ENCODE assay signal across 13 mouse cellular contexts in genomic region chr12:102602255-102603041, GRCm38 (mm10). TPM values are rescaled to one million over a fixed set of nuclear protein-coding genes. Genes with fewer than 3 reads are reported as not detected.
DNase-seq lines count a peak whose midpoint lies in the region; ATAC-seq and TF ChIP-seq lines count a peak whose summit lies in the region.
"Had no signal": no experiment of that assay in that cellular context is flagged by ENCODE, and none has a peak within 500 bp of the region (broad histone marks: within the 10 kb centered on the region; RNA-seq: fewer than 3 reads in every experiment).

No protein-coding gene starts in this region.

- peak overlapping the region; percentile 39; the same call in 1 of the 2 replicates for H3K27ac ChIP-seq in kidney, embryonic 15.5 days
- H3K27ac ChIP-seq in embryonic facial prominence, embryonic 10.5 days (replicated peaks): peak overlapping the region; percentile 80
- peak overlapping the region; percentile 49 for H3K27ac ChIP-seq in embryonic facial prominence, embryonic 14.5 days (replicated peaks; ENCODE audit: low read depth, low read length)
- peak overlapping the region; percentile 65 for H3K27ac ChIP-seq in intestine, postnatal 0 days (ENCODE audit: low read depth, low read length)
- no peak overlapping the region for H3K27ac ChIP-seq in left cerebral cortex, adult 2 months
- no peak overlapping the region for H3K27ac ChIP-seq in gastrocnemius, adult 2 months

- ATAC-seq in kidney, embryonic 15.5 days (replicated peaks; ENCODE audit: low FRiP score): no peak
- peak; percentile 30; the same call in 1 of the 2 replicates for ATAC-seq in embryonic facial prominence, embryonic 14.5 days (ENCODE audit: low read depth)
- no peak for ATAC-seq in intestine, postnatal 0 days

- DNase-seq in kidney, adult 8-10 months: no peak
- no peak for DNase-seq in embryonic facial prominence, embryonic 10.5 days (ENCODE audit: low spot score)
- peak; percentile 40 for DNase-seq in embryonic facial prominence, embryonic 14.5 days (ENCODE audit: low spot score)
- DNase-seq in left cerebral cortex, adult 2 months (ENCODE audit: extremely low spot score in 1 of 2, low spot score in 2 of 2): no peak
- no peak for DNase-seq in gastrocnemius, adult 2 months
- DNase-seq: adrenal gland, postnatal 14 days; kidney, adult 11 months; liver had no signal

- no peak overlapping the region for H3K4me3 ChIP-seq in kidney, embryonic 15.5 days (replicated peaks)
- no peak overlapping the region for H3K4me3 ChIP-seq in embryonic facial prominence, embryonic 10.5 days
- H3K4me3 ChIP-seq in embryonic facial prominence, embryonic 14.5 days (ENCODE audit: low read depth, low read length): no peak overlapping the region
- H3K4me3 ChIP-seq in intestine, postnatal 0 days (ENCODE audit: low read depth, low read length): no peak overlapping the region
- H3K4me3 ChIP-seq in left cerebral cortex, adult 2 months: no peak overlapping the region
- H3K4me3 ChIP-seq in gastrocnemius, adult 2 months: no peak overlapping the region

- 70% methylated on average over 9 of the region's 9 CpGs for WGBS in kidney, embryonic 15.5 days
- 71% methylated on average over 9 of the region's 9 CpGs for WGBS in embryonic facial prominence, embryonic 10.5 days
- 67% methylated on average over 9 of the region's 9 CpGs for WGBS in embryonic facial prominence, embryonic 14.5 days
- WGBS in intestine, postnatal 0 days: 56% methylated on average over 9 of the region's 9 CpGs

- intact Hi-C loops in left cerebral cortex, adult 2 months (cut with DNase I): no loop called here
- intact Hi-C loops in gastrocnemius, adult 2 months (cut with DNase I): no loop called here

- H3K36me3 ChIP-seq in kidney, embryonic 15.5 days: 0 out of 2 replicates have a peak, but pooled peaks cover 9% of the 10 kb centered on the region
- peaks cover 13% of the 10 kb centered on the region for H3K36me3 ChIP-seq in embryonic facial prominence, embryonic 10.5 days (replicated peaks)
- peaks cover 3% of the 10 kb centered on the region; the same call in 1 of the 2 replicates for H3K36me3 ChIP-seq in embryonic facial prominence, embryonic 14.5 days (ENCODE audit: control insufficient read depth, insufficient read depth, low read length)
- peaks cover 29% of the 10 kb centered on the region for H3K36me3 ChIP-seq in intestine, postnatal 0 days (ENCODE audit: control insufficient read depth, insufficient read depth)

- H3K9me3 ChIP-seq in kidney, embryonic 15.5 days (replicated peaks): no peaks in the 10 kb centered on the region
- peaks cover 10% of the 10 kb centered on the region for H3K9me3 ChIP-seq in embryonic facial prominence, embryonic 10.5 days
- H3K9me3 ChIP-seq in embryonic facial prominence, embryonic 14.5 days (ENCODE audit: control insufficient read depth, low read length): peaks cover 7% of the 10 kb centered on the region
- H3K9me3 ChIP-seq in intestine, postnatal 0 days (ENCODE audit: control insufficient read depth): no peaks in the 10 kb centered on the region

- H3K4me2 ChIP-seq in kidney, embryonic 15.5 days: no peak overlapping the region
- no peak overlapping the region for H3K4me2 ChIP-seq in embryonic facial prominence, embryonic 14.5 days (ENCODE audit: low read depth, low read length)
- no peak overlapping the region for H3K4me2 ChIP-seq in intestine, postnatal 0 days (replicated peaks; ENCODE audit: low read depth)

- peaks cover 45% of the 10 kb centered on the region for H3K4me1 ChIP-seq in kidney, embryonic 15.5 days
- H3K4me1 ChIP-seq in embryonic facial prominence, embryonic 10.5 days: peaks cover 44% of the 10 kb centered on the region
- H3K4me1 ChIP-seq in embryonic facial prominence, embryonic 14.5 days (ENCODE audit: control insufficient read depth, insufficient read depth, low read length): peaks cover 32% of the 10 kb centered on the region
- peaks cover 16% of the 10 kb centered on the region; the same call in 1 of the 2 replicates for H3K4me1 ChIP-seq in intestine, postnatal 0 days (replicated peaks; ENCODE audit: control insufficient read depth, insufficient read depth, low read length)

- H3K9ac ChIP-seq in kidney, embryonic 15.5 days: no peak overlapping the region
- no peak overlapping the region for H3K9ac ChIP-seq in embryonic facial prominence, embryonic 14.5 days (ENCODE audit: low read depth, low read length)
- H3K9ac ChIP-seq in intestine, postnatal 0 days (ENCODE audit: low read depth, low read length): 0 out of 2 replicates have a peak overlapping the region, but pooled peaks have one; percentile 8

- no peak for TF ChIP-seq CTCF in intestine, postnatal 0 days (IDR thresholded peaks at IDR 0.05; ENCODE audit: low read depth)
- no peak for TF ChIP-seq CTCF in left cerebral cortex, adult 2 months (IDR thresholded peaks at IDR 0.05)
- TF ChIP-seq CTCF in gastrocnemius, adult 2 months (IDR thresholded peaks at IDR 0.05): no peak

- H3K27me3 ChIP-seq in kidney, embryonic 15.5 days: no peaks in the 10 kb centered on the region
- no peaks in the 10 kb centered on the region for H3K27me3 ChIP-seq in embryonic facial prominence, embryonic 10.5 days (replicated peaks; ENCODE audit: low read depth, poor library complexity, severe bottlenecking)
- no peaks in the 10 kb centered on the region for H3K27me3 ChIP-seq in embryonic facial prominence, embryonic 14.5 days (replicated peaks; ENCODE audit: control insufficient read depth, insufficient read depth, low read length)
- no peaks in the 10 kb centered on the region for H3K27me3 ChIP-seq in intestine, postnatal 0 days (replicated peaks; ENCODE audit: control insufficient read depth, insufficient read depth, low read length)
- H3K27me3 ChIP-seq: CH12.LX had no signal

RNA-seq across cellular contexts. Expression of gene Chga, which starts 47.7 kb away (rescaled TPM):
- 6.1 and 30.2 TPM in 2 replicates for polyA plus RNA-seq in kidney, embryonic 15.5 days (2015; fragmentation: Nextera tagmentation; extraction: Ambion mirVana)
- 6.2 and 6.6 TPM in 2 replicates for polyA plus RNA-seq in embryonic facial prominence, embryonic 10.5 days (2016; fragmentation: Nextera tagmentation; extraction: Ambion mirVana)
- polyA plus RNA-seq in embryonic facial prominence, embryonic 14.5 days (2014; fragmentation: Nextera tagmentation; extraction: Ambion mirVana): 18.6 and 22.2 TPM in 2 replicates
- polyA plus RNA-seq in intestine, postnatal 0 days (2015; fragmentation: Nextera tagmentation; extraction: Ambion mirVana): 41.5 and 43.2 TPM in 2 replicates
- 100 to 1,000 TPM; 176 to 177 TPM for total RNA-seq in left cerebral cortex, adult 2 months (2021)
- not detected for total RNA-seq in gastrocnemius, adult 2 months (2021)
- total RNA-seq: CH12.LX; neutrophil, adult 5-6 weeks had no signal
- polyA plus RNA-seq: heart, postnatal 0 days had no signal

Comparison
In these comparisons a context has a peak if more than half of its experiments do, and no peak if none do; other contexts are left out.
1. H3K27ac ChIP-seq: peak in kidney, embryonic 15.5 days (single experiment), embryonic facial prominence, embryonic 10.5 days (single experiment), embryonic facial prominence, embryonic 14.5 days (single experiment) and intestine, postnatal 0 days (single experiment); none in left cerebral cortex, adult 2 months (single experiment) and gastrocnemius, adult 2 months (single experiment).